Mouse (Mus musculus) c-Kit-positive CD71-positive TER-119-positive erythroid progenitor cells, embryonic 14.5 days (primary cell): ENCODE results near the gene Rag1.

Source experiments
- DNase-seq: peaks from one replicate; pipeline ENCODE4 v3.0.0-alpha.2; 2013; ENCODE audit warnings: low spot score

Gene Rag1

GRCm38 (mm10) chr2:101638979-101639839, 10.1 kb downstream of the Rag1 start:
- no peak for DNase-seq

- DNase-seq = peak; percentile 82
Measured at GRCm38 (mm10) chr2:101628297-101629236, 20.7 kb downstream of the Rag1 start.

- DNase-seq = no peak
Measured at GRCm38 (mm10) chr2:101627227-101627626, 22.1 kb downstream of the Rag1 start.

GRCm38 (mm10) chr2:101624526-101624925, 24.8 kb downstream of the Rag1 start, which contains the start of gene Rag2:
Rag2 (plus strand) TSS chr2:101624718.
- no peak for DNase-seq

- no peak for DNase-seq
Measured at GRCm38 (mm10) chr2:101624011-101624410, 25.3 kb downstream of the Rag1 start.

GRCm38 (mm10) chr2:101623042-101623441, 26.3 kb downstream of the Rag1 start:
- no peak for DNase-seq

GRCm38 (mm10) chr2:101621611-101622010, 27.7 kb downstream of the Rag1 start:
- no peak for DNase-seq

GRCm38 (mm10) chr2:101620899-101621298, 28.4 kb downstream of the Rag1 start:
- DNase-seq = no peak

GRCm38 (mm10) chr2:101618373-101618772, 30.9 kb downstream of the Rag1 start:
- DNase-seq = no peak

GRCm38 (mm10) chr2:101615464-101616305, 33.6 kb downstream of the Rag1 start:
- DNase-seq = no peak

GRCm38 (mm10) chr2:101610861-101611260, 38.4 kb downstream of the Rag1 start:
- DNase-seq = no peak

GRCm38 (mm10) chr2:101608232-101608894, 40.9 kb downstream of the Rag1 start:
- no peak for DNase-seq

- no peak for DNase-seq
Measured at GRCm38 (mm10) chr2:101603099-101603498, 46.2 kb downstream of the Rag1 start.

GRCm38 (mm10) chr2:101600703-101601102, 48.6 kb downstream of the Rag1 start:
- DNase-seq = no peak

GRCm38 (mm10) chr2:101598190-101599181, 50.8 kb downstream of the Rag1 start:
- DNase-seq = no peak

- DNase-seq = no peak
Measured at GRCm38 (mm10) chr2:101597186-101597585, 52.1 kb downstream of the Rag1 start.

- no peak for DNase-seq
Measured at GRCm38 (mm10) chr2:101594681-101595080, 54.6 kb downstream of the Rag1 start.

- DNase-seq = no peak
Measured at GRCm38 (mm10) chr2:101592886-101593285, 56.4 kb downstream of the Rag1 start.

- no peak for DNase-seq
Measured at GRCm38 (mm10) chr2:101592023-101592841, 57.1 kb downstream of the Rag1 start.
